Mouse (Mus musculus): ENCODE results near the gene Iars2. TPM values are rescaled to one million over a fixed set of nuclear protein-coding genes. Genes with fewer than 3 reads are reported as not detected.

Gene Iars2
- polyA plus RNA-seq, 1 experiment, result 1.9 TPM

- no peaks in the 10 kb centered on the region for H3K27me3 ChIP-seq (replicated peaks)
- no peak overlapping the region for H3K4me3 ChIP-seq (replicated peaks)
- TF ChIP-seq GATA1 (IDR thresholded peaks at IDR 0.05; ENCODE audit: borderline replicate concordance, low read length) (no peak), FLI1 (IDR thresholded peaks at IDR 0.05; ENCODE audit: low read length) (no peak)
- no peaks in the 10 kb centered on the region; the same call in 1 of the 2 replicates for H3K4me1 ChIP-seq
- H3K9me3 ChIP-seq, result no peaks in the 10 kb centered on the region
- peaks cover 97% of the 10 kb centered on the region for H3K36me3 ChIP-seq (replicated peaks; ENCODE audit: low read length)
Observed at GRCm38 (mm10) chr1:185285171-185285570, 44.0 kb downstream of the Iars2 start.

GRCm38 (mm10) chr1:185284740-185285139, 44.5 kb downstream of the Iars2 start:
- peaks cover 97% of the 10 kb centered on the region for H3K36me3 ChIP-seq (replicated peaks; ENCODE audit: low read length)
- no peak overlapping the region for H3K4me3 ChIP-seq (replicated peaks)
- H3K9me3 ChIP-seq, result no peaks in the 10 kb centered on the region
- no peaks in the 10 kb centered on the region; the same call in 1 of the 2 replicates for H3K4me1 ChIP-seq
- H3K27me3 ChIP-seq (replicated peaks), result no peaks in the 10 kb centered on the region
- TF ChIP-seq FLI1 (IDR thresholded peaks at IDR 0.05; ENCODE audit: low read length), result no peak
- no peak for TF ChIP-seq GATA1 (IDR thresholded peaks at IDR 0.05; ENCODE audit: borderline replicate concordance, low read length)

- Histone ChIP-seq H3K27me3 (replicated peaks) (no peaks in the 10 kb centered on the region), H3K36me3 (replicated peaks; ENCODE audit: low read length) (peaks cover 99% of the 10 kb centered on the region), H3K4me3 (replicated peaks) (no peak overlapping the region), H3K4me1 (no peaks in the 10 kb centered on the region; the same call in 1 of the 2 replicates), H3K9me3 (no peaks in the 10 kb centered on the region)
- TF ChIP-seq FLI1 (IDR thresholded peaks at IDR 0.05; ENCODE audit: low read length), result no peak
- TF ChIP-seq GATA1 (IDR thresholded peaks at IDR 0.05; ENCODE audit: borderline replicate concordance, low read length), result no peak
Observed at GRCm38 (mm10) chr1:185283247-185283646, 45.9 kb downstream of the Iars2 start.

GRCm38 (mm10) chr1:185282846-185283245, 46.4 kb downstream of the Iars2 start:
- TF ChIP-seq GATA1 (IDR thresholded peaks at IDR 0.05; ENCODE audit: borderline replicate concordance, low read length), result no peak
- no peak for TF ChIP-seq FLI1 (IDR thresholded peaks at IDR 0.05; ENCODE audit: low read length)
- H3K36me3 ChIP-seq (replicated peaks; ENCODE audit: low read length), result peaks cover 99% of the 10 kb centered on the region

GRCm38 (mm10) chr1:185280616-185281015, 48.6 kb downstream of the Iars2 start:
- Histone ChIP-seq H3K27me3 (replicated peaks) (no peaks in the 10 kb centered on the region), H3K4me3 (replicated peaks) (no peak overlapping the region), H3K4me1 (peaks cover 5% of the 10 kb centered on the region), H3K36me3 (replicated peaks; ENCODE audit: low read length) (peaks cover 100% of the 10 kb centered on the region), H3K9me3 (no peaks in the 10 kb centered on the region)
- TF ChIP-seq GATA1 (IDR thresholded peaks at IDR 0.05; ENCODE audit: borderline replicate concordance, low read length), result no peak
- TF ChIP-seq FLI1 (IDR thresholded peaks at IDR 0.05; ENCODE audit: low read length), result no peak

More at GRCm38 (mm10) chr1:185282846-185283245, 46.4 kb downstream of the Iars2 start:
- no peaks in the 10 kb centered on the region for H3K9me3 ChIP-seq
- no peaks in the 10 kb centered on the region for H3K27me3 ChIP-seq (replicated peaks)
- no peak overlapping the region for H3K4me3 ChIP-seq (replicated peaks)
- H3K4me1 ChIP-seq, result no peaks in the 10 kb centered on the region; the same call in 1 of the 2 replicates

- Histone ChIP-seq H3K36me3 (replicated peaks; ENCODE audit: low read length) (peaks cover 99% of the 10 kb centered on the region), H3K27me3 (replicated peaks) (no peaks in the 10 kb centered on the region)
Observed at GRCm38 (mm10) chr1:185279288-185279687, 49.9 kb downstream of the Iars2 start.

GRCm38 (mm10) chr1:185277022-185277421, 52.2 kb downstream of the Iars2 start:
- H3K36me3 ChIP-seq (replicated peaks; ENCODE audit: low read length), result peaks cover 97% of the 10 kb centered on the region
- no peaks in the 10 kb centered on the region for H3K27me3 ChIP-seq (replicated peaks)

More at GRCm38 (mm10) chr1:185279288-185279687, 49.9 kb downstream of the Iars2 start:
- H3K9me3 ChIP-seq, result no peaks in the 10 kb centered on the region
- TF ChIP-seq GATA1 (IDR thresholded peaks at IDR 0.05; ENCODE audit: borderline replicate concordance, low read length) (no peak), FLI1 (IDR thresholded peaks at IDR 0.05; ENCODE audit: low read length) (no peak)
- H3K4me1 ChIP-seq, result peaks cover 5% of the 10 kb centered on the region
- H3K4me3 ChIP-seq (replicated peaks), result no peak overlapping the region

GRCm38 (mm10) chr1:185275976-185276375, 53.2 kb downstream of the Iars2 start:
- 0 out of 2 replicates have a peak, but pooled peaks cover 3% of the 10 kb centered on the region for H3K9me3 ChIP-seq
- H3K27me3 ChIP-seq (replicated peaks), result no peaks in the 10 kb centered on the region
- TF ChIP-seq GATA1 (IDR thresholded peaks at IDR 0.05; ENCODE audit: borderline replicate concordance, low read length) (no peak), FLI1 (IDR thresholded peaks at IDR 0.05; ENCODE audit: low read length) (no peak)
- H3K4me1 ChIP-seq, result peaks cover 5% of the 10 kb centered on the region
- peaks cover 97% of the 10 kb centered on the region for H3K36me3 ChIP-seq (replicated peaks; ENCODE audit: low read length)
- no peak overlapping the region for H3K4me3 ChIP-seq (replicated peaks)

More at GRCm38 (mm10) chr1:185277022-185277421, 52.2 kb downstream of the Iars2 start:
- Histone ChIP-seq H3K4me1 (peaks cover 5% of the 10 kb centered on the region), H3K4me3 (replicated peaks) (no peak overlapping the region), H3K9me3 (0 out of 2 replicates have a peak, but pooled peaks cover 3% of the 10 kb centered on the region)
- TF ChIP-seq GATA1 (IDR thresholded peaks at IDR 0.05; ENCODE audit: borderline replicate concordance, low read length) (no peak), FLI1 (IDR thresholded peaks at IDR 0.05; ENCODE audit: low read length) (no peak)

GRCm38 (mm10) chr1:185274819-185275545, 54.2 kb downstream of the Iars2 start:
- Histone ChIP-seq H3K4me1 (peaks cover 5% of the 10 kb centered on the region), H3K36me3 (replicated peaks; ENCODE audit: low read length) (peaks cover 97% of the 10 kb centered on the region), H3K9me3 (0 out of 2 replicates have a peak, but pooled peaks cover 3% of the 10 kb centered on the region), H3K27me3 (replicated peaks) (no peaks in the 10 kb centered on the region), H3K4me3 (replicated peaks) (no peak overlapping the region)
- TF ChIP-seq GATA1 (IDR thresholded peaks at IDR 0.05; ENCODE audit: borderline replicate concordance, low read length), result no peak
- no peak for TF ChIP-seq FLI1 (IDR thresholded peaks at IDR 0.05; ENCODE audit: low read length)

GRCm38 (mm10) chr1:185271373-185271772, 57.8 kb downstream of the Iars2 start:
- peaks cover 90% of the 10 kb centered on the region for H3K36me3 ChIP-seq (replicated peaks; ENCODE audit: low read length)
- 0 out of 2 replicates have a peak, but pooled peaks cover 3% of the 10 kb centered on the region for H3K9me3 ChIP-seq
- no peak overlapping the region for H3K4me3 ChIP-seq (replicated peaks)
- H3K4me1 ChIP-seq, result no peaks in the 10 kb centered on the region; the same call in 1 of the 2 replicates
- no peaks in the 10 kb centered on the region for H3K27me3 ChIP-seq (replicated peaks)
- TF ChIP-seq GATA1 (IDR thresholded peaks at IDR 0.05; ENCODE audit: borderline replicate concordance, low read length) (no peak), FLI1 (IDR thresholded peaks at IDR 0.05; ENCODE audit: low read length) (no peak)

Measured in megakaryocyte, embryonic 14.5 days (primary cell).